Mouse (Mus musculus) ZHBTc4 (cell line): ENCODE results near the gene Olfr113.
"Not testable (repeated sequence)": the region's sequence is repeated elsewhere in the genome, so short reads cannot be mapped to it uniquely, and the experiment has no call there.

Experiments used
- DNase-seq: peaks from one replicate; pipeline ENCODE4 v3.0.0-alpha.2; 2011; ENCODE audit warnings: low read depth, low spot score

Gene Olfr113

GRCm38 (mm10) chr17:37577563-37577962, at the start of gene Olfr113:
Olfr113 (minus strand) TSS chr17:37577663.
- DNase-seq: no peak

GRCm38 (mm10) chr17:37627009-37627408, 49.5 kb upstream of the Olfr113 start, which contains the start of the genes Olfr115 and Olfr116:
Olfr115 (minus strand) TSS chr17:37627109.
Olfr116 (minus strand) TSS chr17:37627199.
- DNase-seq: no peak

- DNase-seq: no peak
Observed at GRCm38 (mm10) chr17:37592643-37593042, 15.2 kb upstream of the Olfr113 start, which contains the start of gene Olfr114. Olfr114 (minus strand) TSS chr17:37592743.

GRCm38 (mm10) chr17:37569351-37569750, 8.1 kb downstream of the Olfr113 start, which contains the start of gene Olfr112:
Olfr112 (minus strand) TSS chr17:37569451.
- no peak for DNase-seq

- no peak for DNase-seq
Observed at GRCm38 (mm10) chr17:37558913-37559615, 18.4 kb downstream of the Olfr113 start.

GRCm38 (mm10) chr17:37543800-37544435, 33.5 kb downstream of the Olfr113 start:
- DNase-seq: no peak

- DNase-seq: no peak
Observed at GRCm38 (mm10) chr17:37541454-37542119, 35.9 kb downstream of the Olfr113 start.

- DNase-seq: not testable (repeated sequence)
Observed at GRCm38 (mm10) chr17:37538416-37538815, 39.0 kb downstream of the Olfr113 start.

GRCm38 (mm10) chr17:37535173-37535572, 42.3 kb downstream of the Olfr113 start:
- DNase-seq: peak; percentile 63

GRCm38 (mm10) chr17:37525427-37525826, 52.0 kb downstream of the Olfr113 start:
- not testable (repeated sequence) for DNase-seq

- DNase-seq: not testable (repeated sequence)
Observed at GRCm38 (mm10) chr17:37524612-37525011, 52.9 kb downstream of the Olfr113 start.
